Mouse (Mus musculus): Measurements from ENCODE around the gene Trpv6. TPM values are rescaled to one million over a fixed set of nuclear protein-coding genes. Genes with fewer than 3 reads are reported as not detected.

The Trpv6 gene
- total RNA-seq, 2 experiments from 2014 or later, result not detected

DNA sequence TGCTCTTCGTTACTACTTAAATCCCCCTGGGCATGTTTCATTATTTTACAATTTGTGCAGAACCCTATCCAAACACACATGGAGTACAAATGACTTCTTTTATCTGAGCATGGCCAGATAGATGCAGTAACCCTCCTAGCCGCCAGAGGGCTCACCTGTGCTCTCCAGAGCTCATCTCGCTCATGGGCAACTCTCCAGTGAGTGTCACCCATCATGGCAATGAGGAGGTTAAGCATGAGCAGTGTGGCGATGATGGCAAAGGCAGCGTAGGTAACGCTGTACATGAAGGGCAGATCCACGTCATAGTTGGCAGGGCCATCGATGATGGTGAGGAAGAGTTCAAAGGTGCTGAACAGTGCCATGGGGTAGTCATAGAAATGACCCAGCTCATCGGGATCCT lies 13.5 kb downstream of the Trpv6 start:
- DNase-seq (ENCODE audit: low spot score), result no peak

DNA sequence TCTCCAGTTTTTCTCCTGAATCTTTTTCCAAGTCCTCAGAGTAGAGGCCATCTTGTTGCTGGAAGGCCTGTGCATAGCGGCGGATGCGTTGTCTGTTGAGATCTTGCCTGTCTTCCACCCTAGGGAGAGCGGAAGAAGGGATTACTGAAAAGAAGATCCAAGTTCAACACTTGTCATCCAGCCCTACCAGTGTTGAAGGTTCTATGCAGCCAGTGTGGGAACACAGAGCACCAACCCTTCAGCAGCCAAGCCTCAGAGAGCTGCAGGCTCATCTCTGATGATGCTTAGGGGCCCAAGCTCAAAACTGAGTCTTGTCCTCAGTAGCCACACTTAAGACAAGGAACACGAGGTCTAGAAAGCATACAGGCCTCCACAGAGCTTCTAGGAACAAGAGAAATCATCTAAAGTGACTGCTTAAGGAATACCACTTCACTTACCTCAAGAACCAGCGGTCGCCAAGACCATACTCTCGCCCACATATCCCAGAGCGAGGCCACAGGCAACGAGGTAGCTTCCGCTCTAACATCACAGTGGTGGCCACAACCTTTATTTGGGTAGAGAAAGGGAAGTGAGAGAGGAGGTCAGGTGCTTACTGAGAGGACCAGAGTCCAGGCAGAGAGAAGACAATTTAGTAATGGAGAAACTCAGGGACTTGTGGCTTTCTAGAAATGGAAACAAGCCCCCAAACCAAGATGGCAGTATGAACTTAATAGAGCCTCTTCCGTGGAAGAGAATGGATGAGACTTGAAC lies 14.8 kb downstream of the Trpv6 start:
- no peak for DNase-seq (ENCODE audit: low spot score)

DNA sequence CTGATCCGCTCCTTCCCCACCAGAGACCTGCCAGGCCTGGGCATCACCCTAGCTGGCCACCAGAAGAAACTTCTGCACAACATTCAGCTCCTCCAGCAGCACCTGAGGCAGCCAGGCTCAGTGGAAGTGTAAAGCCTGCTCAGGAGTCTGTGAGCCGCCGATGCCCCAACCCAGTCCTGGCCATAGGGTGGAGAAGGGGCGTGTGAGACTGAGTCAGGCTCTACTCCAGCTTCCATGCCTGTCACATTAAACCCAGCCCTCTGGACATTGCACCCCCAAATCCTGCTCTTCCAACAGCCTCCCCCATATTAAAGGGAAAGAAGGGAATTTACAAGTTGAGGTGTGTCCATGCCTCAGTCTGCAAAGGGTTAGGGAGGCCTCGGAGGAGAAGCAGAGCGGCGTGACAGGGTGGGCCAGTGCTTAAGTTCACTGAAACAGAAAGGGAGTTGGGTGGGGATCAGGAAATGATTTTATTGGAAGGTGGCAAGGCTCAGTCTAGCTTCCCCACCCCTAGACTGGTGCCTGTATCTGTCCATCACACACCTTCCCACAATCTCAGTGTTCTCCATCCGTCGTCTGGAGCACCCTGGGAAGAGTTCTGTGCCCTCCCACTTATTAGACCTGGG lies 15.9 kb downstream of the Trpv6 start:
- DNase-seq (ENCODE audit: low spot score), result no peak

- no peak for DNase-seq (ENCODE audit: low spot score)
Measured at GRCm38 (mm10) chr6:41607637-41608036, 28.6 kb downstream of the Trpv6 start.

DNA sequence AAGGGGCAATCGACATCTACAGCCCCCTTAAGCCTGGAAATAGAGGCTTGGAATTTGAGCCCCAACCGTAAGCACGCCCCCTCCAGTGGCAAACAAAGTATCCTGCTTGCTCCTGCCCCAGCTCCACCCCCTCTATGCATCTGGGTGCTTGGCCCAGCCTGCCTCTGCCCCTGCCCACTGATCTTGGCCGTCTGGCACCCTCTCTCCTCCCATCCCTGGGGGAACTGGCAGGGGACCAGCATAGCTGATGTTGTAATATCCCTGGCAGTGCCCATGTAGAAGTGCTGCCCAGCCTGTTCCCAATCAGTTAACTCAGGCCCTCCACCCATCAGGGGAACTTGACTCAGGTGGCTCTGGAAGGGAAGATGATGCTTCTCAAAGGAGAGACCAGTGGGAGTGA lies 30.0 kb downstream of the Trpv6 start:
- no peak for DNase-seq (ENCODE audit: low spot score)

DNA sequence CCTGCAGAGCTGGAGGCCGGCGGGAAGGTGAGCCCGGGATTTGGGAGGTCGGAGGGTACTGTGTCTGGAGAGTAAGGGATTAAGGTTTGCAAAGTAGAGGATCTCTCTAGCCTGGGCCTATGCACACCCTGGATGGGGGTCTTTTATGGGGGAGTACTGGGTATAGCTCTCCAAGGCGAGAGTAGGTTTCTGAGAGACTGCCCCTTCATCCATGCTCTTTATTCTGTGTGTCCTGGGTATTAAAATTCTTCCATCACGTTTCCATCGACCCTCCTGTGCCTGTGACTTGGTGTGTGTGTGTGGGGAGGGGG lies 30.5 kb downstream of the Trpv6 start:
- DNase-seq (ENCODE audit: low spot score), result no peak

DNA sequence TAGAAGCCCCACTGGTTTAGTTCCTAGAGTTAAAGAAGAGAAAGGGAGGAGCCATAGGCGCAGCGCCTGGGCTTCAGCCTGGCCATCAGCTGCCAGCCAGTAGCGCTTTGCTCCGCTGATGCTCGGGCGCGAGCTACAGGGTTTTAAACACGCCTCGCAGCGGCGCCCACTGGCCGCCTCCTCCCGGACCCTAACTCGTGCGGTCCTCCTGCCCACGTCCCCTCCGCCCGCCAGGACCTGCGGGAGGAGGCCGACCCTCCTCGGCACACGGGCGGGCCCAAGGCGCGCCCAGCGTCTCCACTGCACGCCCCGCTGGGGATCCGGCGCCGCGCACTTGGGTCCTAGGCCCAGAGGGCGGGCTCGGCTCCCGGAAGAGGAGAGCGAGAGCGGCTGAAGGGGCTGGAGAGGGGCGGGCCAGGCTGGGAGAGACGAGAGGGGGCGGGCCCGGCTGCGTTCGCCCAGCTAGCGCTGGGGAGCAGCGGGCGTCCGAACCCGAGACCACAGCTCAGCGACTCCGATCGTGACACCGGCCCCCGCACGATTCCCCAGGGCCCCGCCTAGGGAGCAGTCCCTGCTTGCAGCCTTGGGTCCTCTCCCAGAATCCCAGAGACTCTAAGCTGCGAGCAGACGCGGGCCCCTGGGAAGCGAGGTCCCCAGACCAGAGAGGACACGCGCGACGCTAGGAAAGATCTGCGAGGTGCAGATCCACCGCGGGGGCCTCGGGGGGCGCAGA lies 31.0 kb downstream of the Trpv6 start, which contains the start of gene Ephb6:
Gene Ephb6, plus strand, starts transcription at position 422 of the 733 bp plus-strand sequence.
- peak; percentile 25 for DNase-seq (ENCODE audit: low spot score)

GRCm38 (mm10) chr6:41604401-41605050 lies 31.7 kb downstream of the Trpv6 start:
- DNase-seq (ENCODE audit: low spot score), result no peak

DNA sequence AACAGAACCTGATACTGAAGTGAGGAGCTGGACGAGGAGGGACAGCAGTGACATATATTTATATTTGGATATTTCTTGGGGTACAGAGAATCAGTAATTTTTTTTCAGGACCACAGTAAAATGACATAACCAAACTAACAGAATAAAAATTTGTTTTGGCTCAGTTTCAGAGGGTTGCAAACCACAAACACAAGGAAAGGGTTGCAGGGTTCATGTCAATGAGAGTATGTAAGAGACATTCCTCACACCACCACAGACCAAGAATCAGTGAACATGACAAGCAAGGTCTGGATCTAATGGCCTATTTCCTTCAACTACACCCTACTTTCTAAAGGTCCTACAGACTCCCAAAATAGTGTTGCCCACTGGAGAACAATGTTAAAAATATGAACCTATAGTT lies 54.0 kb downstream of the Trpv6 start:
- no peak for DNase-seq (ENCODE audit: low spot score)

DNA sequence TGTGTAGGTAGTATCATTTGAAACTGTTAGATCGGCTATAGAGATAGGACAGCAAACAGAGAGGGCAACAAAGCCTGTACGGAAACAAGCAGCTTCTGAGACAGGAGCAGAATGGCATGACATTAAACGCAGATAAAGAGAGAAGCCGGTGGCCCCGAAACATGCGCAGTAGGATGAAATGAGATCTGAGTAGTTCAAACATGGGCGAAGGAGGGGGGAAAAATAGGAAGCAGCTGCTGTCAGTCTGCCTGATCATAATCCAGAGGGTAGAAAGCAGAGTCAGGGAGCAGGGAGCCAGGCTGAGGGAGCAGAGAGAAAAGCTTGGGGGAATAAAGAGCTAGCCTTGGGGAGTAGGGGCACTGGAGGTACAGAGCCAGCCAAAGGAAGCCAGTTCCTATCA lies 54.9 kb downstream of the Trpv6 start:
- DNase-seq (ENCODE audit: low spot score), result no peak

DNA sequence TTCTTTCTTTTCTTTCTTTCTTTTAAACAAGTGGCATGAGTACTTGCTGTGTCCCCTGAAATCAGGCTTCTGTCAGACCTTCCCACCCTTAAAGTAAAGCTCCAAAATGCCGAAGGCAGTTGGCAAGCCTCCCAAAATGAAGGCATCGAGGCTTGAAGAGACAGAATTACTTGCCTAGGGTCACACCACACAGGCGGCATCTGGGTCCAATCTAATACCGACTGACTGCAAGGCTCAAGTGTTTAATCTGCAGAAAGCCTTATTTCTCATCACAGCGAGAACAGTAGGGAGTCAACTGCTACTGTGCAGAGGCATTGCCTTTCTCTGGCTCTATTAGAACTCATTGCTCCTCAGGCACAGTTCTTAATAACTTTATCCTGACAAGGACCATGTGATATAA lies 58.9 kb downstream of the Trpv6 start:
- DNase-seq (ENCODE audit: low spot score), result no peak

- no peak for DNase-seq (ENCODE audit: low spot score)
Measured at GRCm38 (mm10) chr6:41576526-41577097, 59.6 kb downstream of the Trpv6 start.

Other genes starting within 250 kb of the Trpv6 start
- not detected for gene Gm5771, start 244.0 kb downstream of the Trpv6 start, total RNA-seq (2021)
- not detected for gene Gm10334, start 190.3 kb downstream of the Trpv6 start, total RNA-seq (2021)
- gene Prss1, start 177.5 kb downstream of the Trpv6 start, total RNA-seq (2021), result not detected
- not detected for gene Prss2, start 114.6 kb downstream of the Trpv6 start, total RNA-seq (2021)
- under 1 TPM; 0.76 to 0.91 TPM for gene Ephb6, start 30.9 kb downstream of the Trpv6 start, total RNA-seq (2021)
- gene Trpv5, start 44.4 kb upstream of the Trpv6 start, total RNA-seq (2021), result not detected
- not detected for gene Llcfc1, start 48.0 kb upstream of the Trpv6 start, total RNA-seq (2021)
- not detected for gene Kel, start 67.9 kb upstream of the Trpv6 start, total RNA-seq (2021)
- gene Olfr459, start 138.8 kb upstream of the Trpv6 start, total RNA-seq (2021), result not detected
- not detected for gene Pip, start 211.1 kb upstream of the Trpv6 start, total RNA-seq (2021)
- not detected for gene Sval2, start 216.6 kb upstream of the Trpv6 start, total RNA-seq (2021)